Comparison of ENCODE assay signal across 21 mouse cellular contexts in the genomic region with DNA sequence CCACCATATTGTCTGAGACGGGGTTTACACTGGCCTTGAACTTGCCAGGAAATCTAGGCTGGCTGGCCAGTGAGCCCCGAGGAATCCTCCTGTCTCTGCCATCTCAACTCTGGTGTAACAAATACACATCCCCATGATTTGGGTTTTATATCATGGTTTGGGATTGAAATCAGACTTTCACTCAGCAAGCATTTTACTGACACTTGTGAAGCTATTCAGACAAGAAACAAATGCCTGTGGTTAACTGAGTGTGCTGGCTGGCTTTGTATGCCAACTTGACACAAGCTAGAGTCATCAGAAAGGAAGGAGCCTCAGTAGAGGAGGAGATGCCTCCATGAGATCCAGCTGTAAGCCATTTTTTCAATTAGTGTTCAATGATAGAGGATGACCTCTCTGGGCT.
A peak's percentile ranks its signal among the peaks of the same experiment; 100 is the strongest.
DNase-seq lines count a peak whose midpoint lies in the region; TF ChIP-seq lines count a peak whose summit lies in the region.
"Had no signal": no experiment of that assay in that cellular context is flagged by ENCODE, and none has a peak within 500 bp of the region (broad histone marks: within the 10 kb centered on the region; RNA-seq: fewer than 3 reads in every experiment).

No protein-coding gene starts in this region.

- intact Hi-C loops in left cerebral cortex, adult 2 months (cut with DNase I), result no loop called here

- H3K4me3 ChIP-seq in left cerebral cortex, adult 2 months, result no peak overlapping the region
- H3K4me3 ChIP-seq: embryonic facial prominence, embryonic 13.5 days; embryonic facial prominence, embryonic 15.5 days; forebrain, embryonic 13.5 days; forebrain, embryonic 15.5 days had no signal

- TF ChIP-seq CTCF in left cerebral cortex, adult 2 months (IDR thresholded peaks at IDR 0.05), result no peak

- H3K27ac ChIP-seq in left cerebral cortex, adult 2 months, result no peak overlapping the region
- H3K27ac ChIP-seq: embryonic facial prominence, embryonic 13.5 days; embryonic facial prominence, embryonic 15.5 days; forebrain, embryonic 13.5 days; forebrain, embryonic 15.5 days had no signal

- DNase-seq in 3134 (ENCODE audit: extremely low read depth, insufficient read length, low spot score) (peak; percentile 55), 3T3-L1 (ENCODE audit: low read depth, low spot score) (peak; percentile 54), NIH3T3 (ENCODE audit: low read depth) (peak; percentile 59)
- no peak for DNase-seq in left cerebral cortex, adult 2 months (ENCODE audit: extremely low spot score in 1 of 2, low spot score in 2 of 2)
- no peak for DNase-seq in testis, postnatal 10 days (ENCODE audit: low spot score)
- DNase-seq in retina, embryonic 14.5 days (ENCODE audit: low spot score), result no peak
- DNase-seq: adrenal gland, adult 2 months; adrenal gland, postnatal 10 days; adrenal gland, postnatal 25 days; cerebellum, adult 11 months; cerebellum, adult 18-20 months; cerebellum, adult 8-10 months; cerebellum, adult 9-11 months; cerebellum, postnatal 14 days; cerebellum, postnatal 36 days; embryo, embryonic 11 days; forebrain, postnatal 0 days had no signal

Comparison
In these comparisons a context has a peak if more than half of its experiments do, and no peak if none do; other contexts are left out.
1. DNase-seq: peak in 3134 (single experiment), 3T3-L1 (single experiment) and NIH3T3 (single experiment); none in left cerebral cortex, adult 2 months (0 of 2), testis, postnatal 10 days (single experiment) and retina, embryonic 14.5 days (single experiment).